ENCODE assay signal across 13 mouse cellular contexts in genomic region chr12:104817172-104817866, GRCm38 (mm10). TPM values are rescaled to one million over a fixed set of nuclear protein-coding genes. Genes with fewer than 3 reads are reported as not detected.
A peak's percentile ranks its signal among the peaks of the same experiment; 100 is the strongest.
DNase-seq lines count a peak whose midpoint lies in the region; ATAC-seq lines count a peak whose summit lies in the region.
"Had no signal": no experiment of that assay in that cellular context is flagged by ENCODE, and none has a peak within 500 bp of the region (broad histone marks: within the 10 kb centered on the region; RNA-seq: fewer than 3 reads in every experiment).

No protein-coding gene starts in this region.

- H3K9me3 ChIP-seq in forebrain, embryonic 12.5 days: no peaks in the 10 kb centered on the region
- H3K9me3 ChIP-seq in forebrain, embryonic 10.5 days: no peaks in the 10 kb centered on the region
- no peaks in the 10 kb centered on the region for H3K9me3 ChIP-seq in midbrain, embryonic 13.5 days
- no peaks in the 10 kb centered on the region for H3K9me3 ChIP-seq in midbrain, embryonic 15.5 days
- H3K9me3 ChIP-seq in heart, embryonic 15.5 days (replicated peaks): no peaks in the 10 kb centered on the region
- H3K9me3 ChIP-seq: embryonic facial prominence, embryonic 13.5 days; intestine, embryonic 15.5 days had no signal

- H3K27me3 ChIP-seq in forebrain, embryonic 12.5 days: no peaks in the 10 kb centered on the region
- H3K27me3 ChIP-seq in forebrain, embryonic 10.5 days (ENCODE audit: poor library complexity, severe bottlenecking): no peaks in the 10 kb centered on the region
- H3K27me3 ChIP-seq in midbrain, embryonic 13.5 days: no peaks in the 10 kb centered on the region
- no peaks in the 10 kb centered on the region for H3K27me3 ChIP-seq in midbrain, embryonic 15.5 days (replicated peaks)
- H3K27me3 ChIP-seq in heart, embryonic 15.5 days: no peaks in the 10 kb centered on the region
- H3K27me3 ChIP-seq: embryonic facial prominence, embryonic 13.5 days; intestine, embryonic 15.5 days had no signal

- H3K36me3 ChIP-seq in forebrain, embryonic 12.5 days (replicated peaks): no peaks in the 10 kb centered on the region
- H3K36me3 ChIP-seq in forebrain, embryonic 10.5 days (replicated peaks): no peaks in the 10 kb centered on the region
- H3K36me3 ChIP-seq in midbrain, embryonic 13.5 days: no peaks in the 10 kb centered on the region
- H3K36me3 ChIP-seq in midbrain, embryonic 15.5 days (replicated peaks): no peaks in the 10 kb centered on the region
- H3K36me3 ChIP-seq in heart, embryonic 15.5 days: no peaks in the 10 kb centered on the region
- H3K36me3 ChIP-seq: embryonic facial prominence, embryonic 13.5 days; intestine, embryonic 15.5 days had no signal

- no peak for DNase-seq in forebrain, embryonic 10.5 days (ENCODE audit: extremely low spot score, low spot score)
- peak; percentile 65 to 82 for DNase-seq in kidney, postnatal 36 days
- no peak for DNase-seq in urinary bladder, postnatal 14 days (ENCODE audit: low spot score)
- DNase-seq in frontal cortex, postnatal 14 days (ENCODE audit: low spot score in 2 of 2): no peak
- DNase-seq: gastrocnemius, postnatal 10 days had no signal

- H3K4me1 ChIP-seq in forebrain, embryonic 12.5 days: peaks cover 34% of the 10 kb centered on the region
- H3K4me1 ChIP-seq in forebrain, embryonic 10.5 days: peaks cover 49% of the 10 kb centered on the region
- H3K4me1 ChIP-seq in midbrain, embryonic 13.5 days (replicated peaks): peaks cover 17% of the 10 kb centered on the region
- peaks cover 10% of the 10 kb centered on the region for H3K4me1 ChIP-seq in midbrain, embryonic 15.5 days
- peaks cover 34% of the 10 kb centered on the region for H3K4me1 ChIP-seq in heart, embryonic 15.5 days (replicated peaks)

- 22% methylated on average over 12 of the region's 12 CpGs for WGBS in forebrain, embryonic 12.5 days
- 20% methylated on average over 11 of the region's 12 CpGs for WGBS in forebrain, embryonic 10.5 days
- 24% methylated on average over 12 of the region's 12 CpGs for WGBS in midbrain, embryonic 13.5 days
- 24% methylated on average over 11 of the region's 12 CpGs for WGBS in midbrain, embryonic 15.5 days
- 28% methylated on average over 12 of the region's 12 CpGs for WGBS in heart, embryonic 15.5 days

- H3K27ac ChIP-seq in forebrain, embryonic 12.5 days: no peak overlapping the region
- H3K27ac ChIP-seq in forebrain, embryonic 10.5 days: no peak overlapping the region
- H3K27ac ChIP-seq in midbrain, embryonic 13.5 days: no peak overlapping the region
- H3K27ac ChIP-seq in midbrain, embryonic 15.5 days: no peak overlapping the region
- H3K27ac ChIP-seq in heart, embryonic 15.5 days: peak overlapping the region; percentile 54
- H3K27ac ChIP-seq: embryonic facial prominence, embryonic 13.5 days; intestine, embryonic 15.5 days; left cerebral cortex, adult 2 months; stomach, postnatal 0 days had no signal

- no peak overlapping the region for H3K4me3 ChIP-seq in forebrain, embryonic 12.5 days (replicated peaks)
- H3K4me3 ChIP-seq in forebrain, embryonic 10.5 days: no peak overlapping the region
- H3K4me3 ChIP-seq in midbrain, embryonic 13.5 days (replicated peaks): no peak overlapping the region
- no peak overlapping the region for H3K4me3 ChIP-seq in midbrain, embryonic 15.5 days
- no peak overlapping the region for H3K4me3 ChIP-seq in heart, embryonic 15.5 days
- H3K4me3 ChIP-seq: embryonic facial prominence, embryonic 13.5 days; intestine, embryonic 15.5 days; left cerebral cortex, adult 2 months had no signal

- no peak overlapping the region for H3K4me2 ChIP-seq in forebrain, embryonic 12.5 days
- H3K4me2 ChIP-seq in midbrain, embryonic 13.5 days (replicated peaks): no peak overlapping the region
- no peak overlapping the region for H3K4me2 ChIP-seq in midbrain, embryonic 15.5 days
- H3K4me2 ChIP-seq in heart, embryonic 15.5 days: peak overlapping the region; percentile 11; the same call in 1 of the 2 replicates
- H3K4me2 ChIP-seq: embryonic facial prominence, embryonic 13.5 days; intestine, embryonic 15.5 days had no signal

- no peak for ATAC-seq in forebrain, embryonic 12.5 days (ENCODE audit: low FRiP score)
- no peak for ATAC-seq in midbrain, embryonic 13.5 days
- ATAC-seq in midbrain, embryonic 15.5 days (replicated peaks): no peak
- peak; percentile 71; the same call in 1 of the 2 replicates for ATAC-seq in heart, embryonic 15.5 days (replicated peaks; ENCODE audit: insufficient number of reproducible peaks, insufficient read depth, low FRiP score, low read depth)
- ATAC-seq: intestine, embryonic 15.5 days had no signal

- 0 out of 2 replicates have a peak overlapping the region, but pooled peaks have one; percentile 12 for H3K9ac ChIP-seq in forebrain, embryonic 12.5 days
- H3K9ac ChIP-seq in midbrain, embryonic 13.5 days (replicated peaks): 0 out of 2 replicates have a peak overlapping the region, but pooled peaks have one; percentile 2
- no peak overlapping the region for H3K9ac ChIP-seq in midbrain, embryonic 15.5 days
- no peak overlapping the region for H3K9ac ChIP-seq in heart, embryonic 15.5 days
- H3K9ac ChIP-seq: embryonic facial prominence, embryonic 13.5 days; intestine, embryonic 15.5 days had no signal

RNA-seq across cellular contexts. Expression of gene Clmn, which starts 47.6 kb away (rescaled TPM):
- 2.6 and 2.8 TPM in 2 replicates for polyA plus RNA-seq in forebrain, embryonic 12.5 days (2016; fragmentation: Nextera tagmentation; extraction: Ambion mirVana)
- 1.6 and 2.1 TPM in 2 replicates for polyA plus RNA-seq in forebrain, embryonic 10.5 days (2016; fragmentation: Nextera tagmentation; extraction: Ambion mirVana)
- 0.98 and 1.1 TPM in 2 replicates for polyA plus RNA-seq in midbrain, embryonic 13.5 days (2015; fragmentation: Nextera tagmentation; extraction: Ambion mirVana)
- polyA plus RNA-seq in midbrain, embryonic 15.5 days (2015; fragmentation: Nextera tagmentation; extraction: Ambion mirVana): 1.4 and 1.7 TPM in 2 replicates
- 0.54 and 1.2 TPM in 2 replicates for polyA plus RNA-seq in heart, embryonic 15.5 days (2015; fragmentation: Nextera tagmentation; extraction: Ambion mirVana)

Comparison
In these comparisons a context has a peak if more than half of its experiments do, and no peak if none do; other contexts are left out.
1. H3K9ac ChIP-seq: peak in forebrain, embryonic 12.5 days (single experiment) and midbrain, embryonic 13.5 days (single experiment); none in midbrain, embryonic 15.5 days (single experiment) and heart, embryonic 15.5 days (single experiment).
2. DNase-seq: peak in kidney, postnatal 36 days (2 of 2); none in forebrain, embryonic 10.5 days (single experiment), urinary bladder, postnatal 14 days (single experiment) and frontal cortex, postnatal 14 days (0 of 2).